Mouse (Mus musculus): ENCODE results near the gene Zfp706. TPM values are rescaled to one million over a fixed set of nuclear protein-coding genes. Genes with fewer than 3 reads are reported as not detected.

The Zfp706 gene
- polyA plus RNA-seq, 1 experiment from 2014 or later: 417 TPM

DNA sequence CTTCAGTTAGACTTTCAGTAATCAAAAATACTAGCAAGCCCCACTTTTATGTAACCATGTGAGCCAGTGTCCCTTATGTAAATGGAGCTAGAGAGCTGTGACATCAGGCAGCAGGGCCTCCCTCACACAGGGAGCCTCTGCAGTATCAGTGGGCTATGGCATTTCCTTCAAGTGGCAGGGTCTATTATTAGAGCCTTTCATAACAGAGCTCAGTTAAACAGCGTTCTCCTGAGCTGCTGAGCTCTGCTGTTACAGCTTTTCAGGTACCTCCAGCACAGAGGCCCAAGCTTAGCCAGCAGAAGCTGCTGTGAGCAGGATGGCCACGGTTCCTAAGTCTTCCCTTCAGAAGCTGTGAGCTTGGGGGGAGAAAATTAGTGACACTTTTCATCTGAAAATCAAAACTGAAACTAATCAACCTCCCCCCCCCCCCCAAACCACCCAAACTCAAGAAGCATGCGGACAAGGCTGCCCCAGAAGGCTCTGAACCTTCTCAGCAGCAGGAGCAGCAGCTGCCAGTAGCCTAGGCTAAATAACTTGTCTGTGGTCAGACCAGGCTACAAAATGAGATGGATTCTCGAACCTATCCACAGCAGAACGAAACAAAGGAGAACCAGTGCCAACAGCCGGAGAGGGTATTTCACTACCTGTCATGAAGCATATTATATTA lies 20.2 kb downstream of the Zfp706 start:
- no peaks in the 10 kb centered on the region for H3K4me1 ChIP-seq (ENCODE audit: insufficient read depth)
- H3K36me3 ChIP-seq (ENCODE audit: insufficient read depth): peaks cover 4% of the 10 kb centered on the region; the same call in 1 of the 2 replicates
- WGBS: 56% methylated on average over 6 of the region's 6 CpGs
- H3K27me3 ChIP-seq (ENCODE audit: insufficient read depth, low read length): no peaks in the 10 kb centered on the region
- TF ChIP-seq CTCF (IDR thresholded peaks at IDR 0.05; ENCODE audit: low read depth): no peak
- no peaks in the 10 kb centered on the region for H3K9me3 ChIP-seq (ENCODE audit: low read depth, low read length)
- ATAC-seq (ENCODE audit: insufficient read depth) (no peak), DNase-seq (peak; percentile 37)
- no peak overlapping the region for H3K4me3 ChIP-seq (ENCODE audit: low read depth, low read length)
- H3K4me2 ChIP-seq: no peak overlapping the region
- H3K9ac ChIP-seq: peak overlapping the region; percentile 22; the same call in 1 of the 2 replicates
- peak overlapping the region; percentile 66; the same call in 1 of the 2 replicates for H3K27ac ChIP-seq (ENCODE audit: low read depth)

DNA sequence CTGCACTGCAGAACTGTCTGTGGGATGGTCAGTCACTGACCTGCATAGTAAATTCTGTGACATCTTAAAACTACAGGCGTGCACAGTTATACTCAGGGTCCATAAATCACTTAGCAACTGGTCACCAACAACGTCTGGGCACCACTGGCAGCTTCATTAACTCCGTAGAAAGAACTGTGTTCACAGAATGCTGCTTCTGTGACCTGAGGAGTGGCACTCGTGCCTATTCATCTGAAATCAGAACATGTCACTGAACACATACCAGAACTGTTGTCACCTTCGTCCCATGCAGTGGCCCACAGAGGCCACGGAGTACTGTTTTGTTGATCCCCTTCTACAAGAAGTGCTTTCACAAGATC lies 22.0 kb downstream of the Zfp706 start:
- Histone ChIP-seq H3K27me3 (ENCODE audit: insufficient read depth, low read length) (no peaks in the 10 kb centered on the region), H3K4me1 (ENCODE audit: insufficient read depth) (no peaks in the 10 kb centered on the region), H3K4me3 (ENCODE audit: low read depth, low read length) (no peak overlapping the region), H3K4me2 (no peak overlapping the region), H3K9ac (no peak overlapping the region), H3K36me3 (ENCODE audit: insufficient read depth) (no peaks in the 10 kb centered on the region), H3K9me3 (ENCODE audit: low read depth, low read length) (no peaks in the 10 kb centered on the region), H3K27ac (ENCODE audit: low read depth) (no peak overlapping the region)
- ATAC-seq (ENCODE audit: insufficient read depth): no peak
- no peak for DNase-seq
- WGBS: 65% methylated on average over 6 of the region's 6 CpGs
- TF ChIP-seq CTCF (IDR thresholded peaks at IDR 0.05; ENCODE audit: low read depth): no peak

DNA sequence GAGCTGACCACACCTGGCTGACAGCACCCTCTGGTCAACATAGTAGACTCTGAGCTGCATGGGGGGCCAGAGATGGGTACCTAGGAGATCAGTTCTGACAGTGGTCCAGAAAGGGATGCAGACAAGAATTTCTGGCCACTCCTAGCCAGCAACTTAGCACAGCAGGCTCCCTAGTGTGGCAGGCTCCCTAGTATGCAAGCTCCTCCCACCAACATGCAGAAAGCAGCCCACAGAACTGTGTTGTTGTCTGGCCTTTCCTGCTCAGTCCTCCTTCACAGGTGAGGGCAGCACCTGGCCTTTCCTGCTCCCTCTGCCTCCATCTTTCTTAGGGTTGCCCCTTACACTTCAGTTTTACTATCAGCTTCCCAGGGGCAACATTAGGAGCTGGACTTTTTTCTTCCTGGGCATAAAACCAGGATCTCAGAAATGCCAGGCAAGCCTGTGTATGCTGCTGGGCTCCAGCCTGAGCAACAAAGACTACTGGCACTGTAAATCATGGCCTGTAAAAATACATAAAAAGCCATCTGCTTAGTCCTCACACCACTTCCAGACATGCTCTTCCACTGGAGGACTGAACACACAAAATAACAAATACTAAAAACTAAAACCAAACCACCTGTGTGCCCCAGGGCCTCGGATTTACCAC lies 22.5 kb downstream of the Zfp706 start:
- no peak for ATAC-seq (ENCODE audit: insufficient read depth)
- H3K4me1 ChIP-seq (ENCODE audit: insufficient read depth): peaks cover 3% of the 10 kb centered on the region; the same call in 1 of the 2 replicates
- TF ChIP-seq CTCF (IDR thresholded peaks at IDR 0.05; ENCODE audit: low read depth): no peak

DNA sequence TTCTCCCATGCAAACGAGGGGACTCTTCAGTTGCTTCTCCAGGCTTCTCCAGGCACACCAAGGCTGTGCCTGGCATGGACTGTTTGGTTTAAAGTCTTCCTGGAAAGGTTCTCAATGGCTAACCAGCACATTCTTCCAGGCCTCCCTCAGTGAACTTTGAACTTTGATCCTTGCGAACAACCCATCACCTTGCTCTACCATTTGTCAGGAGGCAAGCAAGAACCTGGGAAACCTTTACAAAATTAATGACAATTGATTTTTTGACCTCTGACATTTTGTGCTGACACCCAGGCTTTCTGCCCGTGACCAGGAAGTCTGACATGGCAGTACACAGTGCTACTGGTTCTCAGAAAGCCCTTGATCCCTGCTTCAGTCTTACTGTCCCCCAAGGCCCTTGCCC lies 24.1 kb downstream of the Zfp706 start:
- no peak for ATAC-seq (ENCODE audit: insufficient read depth)
- H3K27me3 ChIP-seq (ENCODE audit: insufficient read depth, low read length): no peaks in the 10 kb centered on the region
- H3K27ac ChIP-seq (ENCODE audit: low read depth): no peak overlapping the region
- DNase-seq: no peak
- H3K9me3 ChIP-seq (ENCODE audit: low read depth, low read length): no peaks in the 10 kb centered on the region
- TF ChIP-seq CTCF (IDR thresholded peaks at IDR 0.05; ENCODE audit: low read depth): no peak
- WGBS: 42% methylated on average over 3 of the region's 3 CpGs
- H3K36me3 ChIP-seq (ENCODE audit: insufficient read depth): no peaks in the 10 kb centered on the region
- no peak overlapping the region for H3K4me2 ChIP-seq
- H3K4me3 ChIP-seq (ENCODE audit: low read depth, low read length): no peak overlapping the region
- H3K9ac ChIP-seq: no peak overlapping the region
- H3K4me1 ChIP-seq (ENCODE audit: insufficient read depth): peaks cover 3% of the 10 kb centered on the region; the same call in 1 of the 2 replicates

More for the DNA sequence above, 22.5 kb downstream of the Zfp706 start:
- no peak overlapping the region for H3K27ac ChIP-seq (ENCODE audit: low read depth)
- H3K4me2 ChIP-seq: no peak overlapping the region
- H3K27me3 ChIP-seq (ENCODE audit: insufficient read depth, low read length): no peaks in the 10 kb centered on the region
- 58% methylated on average over 1 of the region's 1 CpGs for WGBS
- no peak overlapping the region for H3K9ac ChIP-seq
- H3K9me3 ChIP-seq (ENCODE audit: low read depth, low read length): no peaks in the 10 kb centered on the region
- no peak overlapping the region for H3K4me3 ChIP-seq (ENCODE audit: low read depth, low read length)
- H3K36me3 ChIP-seq (ENCODE audit: insufficient read depth): no peaks in the 10 kb centered on the region
- no peak for DNase-seq

DNA sequence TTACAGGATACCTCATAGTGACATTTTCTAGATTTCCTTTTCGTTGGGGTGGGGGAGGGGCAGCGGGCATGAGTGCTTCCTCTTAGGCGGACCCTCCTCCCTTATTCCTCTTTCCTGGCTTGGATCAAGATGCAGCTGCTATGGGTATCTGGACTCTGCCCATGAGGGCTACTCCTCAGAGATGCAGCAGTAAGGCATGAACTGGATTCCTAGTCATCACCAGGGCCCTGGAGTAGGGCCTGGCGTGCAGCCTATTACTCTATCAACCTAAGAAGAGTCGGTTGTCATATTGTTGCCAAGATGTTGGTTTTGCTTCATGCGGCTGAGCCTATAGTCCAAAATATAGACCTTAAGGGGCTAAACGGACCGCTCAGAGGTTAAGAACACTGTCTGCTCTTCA lies 27.3 kb downstream of the Zfp706 start:
- H3K9ac ChIP-seq: no peak overlapping the region
- peak; percentile 32; the same call in 1 of the 2 replicates for ATAC-seq (ENCODE audit: insufficient read depth)
- TF ChIP-seq CTCF (IDR thresholded peaks at IDR 0.05; ENCODE audit: low read depth): no peak
- no peak overlapping the region for H3K27ac ChIP-seq (ENCODE audit: low read depth)
- 43% methylated on average over 8 of the region's 8 CpGs for WGBS
- peak overlapping the region; percentile 67 for H3K4me2 ChIP-seq
- peak overlapping the region; percentile 34 for H3K4me3 ChIP-seq (ENCODE audit: low read depth, low read length)
- no peaks in the 10 kb centered on the region for H3K36me3 ChIP-seq (ENCODE audit: insufficient read depth)
- peak; percentile 16 for DNase-seq
- H3K27me3 ChIP-seq (ENCODE audit: insufficient read depth, low read length): no peaks in the 10 kb centered on the region
- H3K4me1 ChIP-seq (ENCODE audit: insufficient read depth): peaks cover 3% of the 10 kb centered on the region; the same call in 1 of the 2 replicates
- no peaks in the 10 kb centered on the region for H3K9me3 ChIP-seq (ENCODE audit: low read depth, low read length)

DNA sequence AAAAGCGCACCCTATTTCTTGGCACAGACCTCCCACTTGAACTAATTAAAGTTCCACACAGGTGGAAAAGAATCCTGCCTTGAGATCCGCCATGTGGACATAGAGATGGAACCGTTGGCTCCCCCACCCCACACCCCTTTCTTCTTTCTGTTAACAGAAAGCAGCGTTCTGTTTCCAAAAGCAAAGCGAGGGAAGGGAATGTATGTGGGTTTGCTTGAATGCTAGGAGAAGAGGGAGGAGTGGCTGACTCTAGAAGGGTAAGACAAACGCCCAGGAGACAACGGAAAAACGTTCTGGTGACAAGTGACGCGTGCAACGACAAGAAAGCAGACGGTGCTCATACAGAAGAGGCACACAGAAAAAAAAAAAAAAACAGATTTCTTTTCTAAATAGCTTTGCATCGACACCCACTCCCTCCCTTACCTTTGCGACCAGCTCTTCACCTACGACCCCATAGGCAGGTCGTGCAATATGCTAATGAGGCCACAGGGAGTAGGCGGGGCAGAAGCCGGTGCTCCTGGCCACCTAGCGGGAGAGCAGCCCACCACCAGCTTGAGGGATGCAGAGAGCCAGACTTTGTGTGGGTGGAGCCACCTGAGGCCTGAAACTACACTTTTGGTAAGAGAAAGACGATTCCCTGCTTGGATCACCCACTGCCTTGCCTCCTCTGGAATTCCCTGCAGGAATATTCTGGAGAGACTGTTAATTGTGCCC lies 27.9 kb downstream of the Zfp706 start:
- peaks cover 3% of the 10 kb centered on the region; the same call in 1 of the 2 replicates for H3K4me1 ChIP-seq (ENCODE audit: insufficient read depth)
- peak; percentile 79 for TF ChIP-seq CTCF (IDR thresholded peaks at IDR 0.05; ENCODE audit: low read depth)
- WGBS: 6% methylated on average over 20 of the region's 20 CpGs
- H3K27ac ChIP-seq (ENCODE audit: low read depth): no peak overlapping the region
- peak overlapping the region; percentile 23; the same call in 1 of the 2 replicates for H3K9ac ChIP-seq
- ATAC-seq (ENCODE audit: insufficient read depth) (peak; percentile 79; the same call in 1 of the 2 replicates), DNase-seq (peak; percentile 77)
- no peaks in the 10 kb centered on the region for H3K27me3 ChIP-seq (ENCODE audit: insufficient read depth, low read length)
- no peaks in the 10 kb centered on the region for H3K36me3 ChIP-seq (ENCODE audit: insufficient read depth)
- peak overlapping the region; percentile 67 for H3K4me2 ChIP-seq
- H3K4me3 ChIP-seq (ENCODE audit: low read depth, low read length): peak overlapping the region; percentile 34
- H3K9me3 ChIP-seq (ENCODE audit: low read depth, low read length): no peaks in the 10 kb centered on the region

DNA sequence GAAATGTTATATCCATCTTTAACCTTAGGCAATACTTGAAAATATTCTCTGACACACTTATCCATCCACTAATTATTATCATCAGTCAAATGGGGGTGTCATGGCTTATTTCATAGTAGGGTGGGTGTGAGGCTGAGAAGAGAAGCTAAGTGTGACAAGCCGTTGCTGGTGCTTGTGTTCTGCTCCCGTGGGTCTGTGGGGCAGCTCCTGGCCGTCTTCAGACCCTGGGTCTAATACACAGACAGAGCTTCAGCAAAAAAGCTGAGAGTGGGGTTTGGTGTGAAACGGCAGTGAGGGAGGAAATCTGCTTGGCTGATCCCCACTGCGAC lies 28.4 kb downstream of the Zfp706 start:
- no peak overlapping the region for H3K27ac ChIP-seq (ENCODE audit: low read depth)
- peak overlapping the region; percentile 34 for H3K4me3 ChIP-seq (ENCODE audit: low read depth, low read length)
- DNase-seq (no peak), ATAC-seq (ENCODE audit: insufficient read depth) (no peak)
- H3K36me3 ChIP-seq (ENCODE audit: insufficient read depth): no peaks in the 10 kb centered on the region
- H3K4me2 ChIP-seq: peak overlapping the region; percentile 67
- WGBS: 34% methylated on average over 5 of the region's 5 CpGs
- peak overlapping the region; percentile 23 for H3K9ac ChIP-seq
- no peaks in the 10 kb centered on the region for H3K27me3 ChIP-seq (ENCODE audit: insufficient read depth, low read length)
- H3K9me3 ChIP-seq (ENCODE audit: low read depth, low read length): no peaks in the 10 kb centered on the region
- no peak for TF ChIP-seq CTCF (IDR thresholded peaks at IDR 0.05; ENCODE audit: low read depth)
- H3K4me1 ChIP-seq (ENCODE audit: insufficient read depth): peaks cover 3% of the 10 kb centered on the region; the same call in 1 of the 2 replicates

All from lung, embryonic 14.5 days (tissue).